Mouse (Mus musculus) urinary bladder, postnatal 36 days (tissue): Measurements from ENCODE around the gene Tlk1.

Source experiments
- DNase-seq, 2 experiments: peaks; one replicate each; pipeline ENCODE4 v3.0.0; 2022; ENCODE audit warnings: low spot score in 2 of 2, mixed read lengths in 1 of 2

The Tlk1 gene

DNA sequence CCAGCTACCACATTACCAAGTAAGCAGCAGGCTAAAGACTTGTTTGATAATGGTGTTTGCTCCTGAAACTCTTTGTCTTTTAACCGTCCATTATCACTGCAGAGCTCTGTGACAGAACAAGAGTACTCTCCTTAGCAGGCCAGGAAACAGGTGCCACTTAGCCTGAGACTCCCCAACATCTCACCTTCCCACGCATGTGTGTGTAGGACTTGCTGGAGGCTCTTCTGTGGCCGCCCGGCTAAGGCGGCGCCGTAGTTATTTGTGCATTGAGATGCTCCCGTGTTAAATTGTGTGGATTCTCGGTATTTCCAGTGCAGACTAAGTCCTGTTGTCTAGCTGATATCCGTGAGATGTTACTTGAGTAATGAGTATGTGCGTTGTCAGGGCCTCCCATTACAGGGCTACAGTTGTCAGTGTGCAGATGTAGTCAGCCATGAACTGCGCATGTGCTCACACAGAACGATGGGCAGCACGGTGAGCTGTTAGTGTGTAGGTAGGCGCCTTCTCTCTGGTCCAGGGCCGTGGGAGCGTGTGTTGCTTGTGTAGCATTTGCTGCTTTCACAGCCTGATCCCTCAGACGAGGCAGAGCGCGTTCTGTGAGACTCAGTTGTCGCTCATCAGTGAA lies 137.0 kb downstream of the Tlk1 start:
- DNase-seq, result no peak

DNA sequence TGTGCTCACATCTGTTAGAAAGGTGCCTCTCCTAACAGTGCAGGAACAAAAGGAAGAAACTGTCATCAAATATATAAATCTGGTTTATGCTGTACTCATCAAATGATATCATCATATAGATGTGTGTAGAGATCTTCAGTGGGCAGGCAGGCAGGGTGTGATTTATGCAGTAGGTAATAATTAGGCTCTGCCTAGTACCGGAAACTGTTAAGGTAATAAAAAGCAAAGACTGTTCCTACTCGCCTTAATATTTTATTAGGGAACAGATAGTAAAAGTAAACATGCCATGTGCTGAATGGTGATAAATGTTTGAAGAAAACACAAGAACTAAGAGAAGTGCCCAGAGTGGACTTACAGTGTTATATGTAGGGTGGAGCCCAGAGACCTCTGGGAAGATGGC lies 143.2 kb downstream of the Tlk1 start:
- no peak for DNase-seq

DNA sequence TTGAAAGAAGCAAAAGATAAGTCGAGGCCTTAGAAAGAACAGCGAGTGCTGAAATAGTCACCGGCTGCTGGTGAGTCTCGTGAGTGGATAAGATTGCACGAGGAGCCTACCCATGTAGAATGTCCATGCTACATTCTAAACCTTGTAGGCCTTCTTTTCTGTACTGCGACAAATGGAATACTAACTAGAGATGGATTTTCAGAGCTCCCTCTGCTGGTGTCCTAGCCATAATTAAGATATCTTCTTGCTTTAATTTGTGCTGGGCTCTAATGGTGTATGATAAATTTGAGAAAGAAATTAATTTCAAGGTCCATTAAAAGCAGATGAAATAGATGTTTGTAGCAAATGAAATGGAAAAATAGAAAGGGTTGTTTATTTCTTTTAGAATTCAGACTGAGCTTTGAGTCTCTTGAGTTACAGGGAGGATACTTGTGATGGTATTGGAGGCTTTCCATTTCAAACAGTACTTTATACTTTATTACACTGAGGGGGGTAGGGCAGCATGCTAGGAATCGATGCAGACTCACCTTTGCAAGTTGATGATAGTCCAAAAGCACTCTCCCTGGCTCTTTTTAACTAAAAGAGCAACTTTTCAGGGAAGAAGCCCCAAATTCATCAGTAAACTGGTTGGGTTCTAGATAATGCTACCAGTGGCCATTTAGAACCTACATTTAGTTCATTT lies 151.9 kb downstream of the Tlk1 start:
- DNase-seq, result no peak

DNA sequence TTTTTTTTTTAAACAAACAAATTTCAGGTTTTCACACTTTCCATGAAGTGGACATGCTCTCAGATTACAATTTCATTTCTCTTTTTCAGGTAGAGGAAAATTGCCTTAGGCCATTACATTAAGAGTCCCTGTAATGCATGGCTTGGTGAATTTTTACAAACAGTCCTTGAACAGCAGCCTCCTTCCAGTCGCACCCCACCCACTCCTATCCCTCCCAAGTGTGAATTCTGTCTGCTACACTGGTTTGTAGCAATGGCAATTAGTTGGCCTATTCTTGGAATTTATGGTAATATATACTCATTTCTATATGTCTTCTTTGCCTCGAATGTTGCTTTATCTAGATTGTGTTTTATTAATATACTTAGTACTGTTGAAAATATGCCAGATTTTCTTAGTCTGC lies 153.1 kb downstream of the Tlk1 start:
- no peak for DNase-seq

DNA sequence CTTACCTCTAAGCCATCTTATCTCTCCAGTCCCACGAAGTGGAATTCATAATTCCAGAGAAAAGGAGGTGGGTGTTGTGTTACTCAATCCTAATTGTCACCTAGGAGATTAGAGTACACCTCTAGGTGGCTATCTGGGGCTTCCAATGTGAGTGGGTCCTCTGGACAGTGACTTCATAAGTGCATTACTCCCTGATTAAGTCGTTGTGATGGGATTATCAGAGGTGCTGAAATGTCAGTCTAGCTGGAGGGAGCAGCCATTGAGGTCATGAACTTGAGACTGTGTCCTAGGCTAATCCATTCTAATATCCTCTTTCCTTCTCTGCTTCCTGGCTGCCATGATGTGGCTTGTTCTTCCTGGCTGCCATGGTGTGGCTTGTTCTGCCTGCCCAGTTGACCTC lies 155.6 kb downstream of the Tlk1 start:
- DNase-seq, result no peak

DNA sequence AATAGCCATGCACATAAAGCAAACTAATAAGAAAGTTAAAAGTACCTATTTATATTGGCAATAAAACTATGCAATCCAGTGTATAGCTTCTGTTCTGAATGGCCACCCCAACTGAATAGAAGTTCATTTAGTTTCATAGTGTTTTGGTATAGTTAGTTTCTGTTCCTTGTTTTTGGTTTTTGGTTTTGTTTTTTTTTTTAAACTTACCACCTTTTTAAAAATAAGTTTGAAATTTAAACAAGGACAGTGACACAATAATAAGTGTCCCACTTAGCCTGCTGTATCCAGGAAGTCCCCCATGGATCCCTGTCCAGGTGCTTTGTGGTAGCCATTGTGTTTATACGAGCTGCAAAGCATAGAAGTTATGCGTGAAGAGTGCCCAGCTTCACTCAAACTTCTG lies 156.3 kb downstream of the Tlk1 start:
- no peak for DNase-seq

DNA sequence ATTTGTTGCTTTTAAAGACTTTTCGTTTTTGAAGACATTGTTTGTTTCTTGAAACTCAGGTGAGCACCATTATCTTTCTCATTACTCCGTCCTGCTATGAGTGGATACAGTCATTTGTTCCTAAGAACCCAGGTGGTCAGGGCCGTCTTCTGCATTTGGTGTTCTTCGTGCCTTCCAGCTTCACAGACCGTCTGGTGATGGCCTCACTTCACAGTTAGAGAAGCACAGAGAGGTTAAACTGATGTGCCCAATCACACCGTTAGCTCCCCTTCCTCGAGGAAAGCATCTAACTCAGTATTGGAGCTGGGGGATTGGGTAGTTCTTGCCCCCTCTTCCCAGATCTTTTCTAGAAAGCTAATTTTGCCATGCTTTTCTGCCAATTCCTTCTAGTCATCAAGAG lies 158.5 kb downstream of the Tlk1 start:
- no peak for DNase-seq

DNA sequence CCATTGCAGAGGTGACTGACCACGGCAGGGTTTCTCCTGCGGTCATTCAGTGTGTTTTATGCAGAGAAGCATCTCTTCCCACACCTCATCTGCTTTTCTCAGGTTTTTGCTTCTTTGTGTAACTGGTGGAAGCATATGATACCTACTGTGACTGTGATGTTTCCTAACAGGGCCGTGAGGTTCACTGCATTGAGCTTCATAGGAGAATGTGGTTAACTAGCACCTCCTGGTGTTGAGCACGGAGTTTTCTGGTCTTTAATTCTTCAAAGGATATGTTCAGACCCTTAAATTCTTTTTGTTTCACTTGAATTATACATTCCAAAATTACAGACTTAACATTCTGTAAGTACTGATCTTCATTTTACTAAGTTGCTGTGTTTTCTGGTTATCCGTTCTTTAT lies 161.8 kb downstream of the Tlk1 start:
- DNase-seq, result no peak
